Mouse (Mus musculus): Measurements from ENCODE around the gene Micu1. TPM values are rescaled to one million over a fixed set of nuclear protein-coding genes. Genes with fewer than 3 reads are reported as not detected.

The Micu1 gene
- polyA plus RNA-seq, 1 experiment from 2014 or later: 56.2 TPM

DNA sequence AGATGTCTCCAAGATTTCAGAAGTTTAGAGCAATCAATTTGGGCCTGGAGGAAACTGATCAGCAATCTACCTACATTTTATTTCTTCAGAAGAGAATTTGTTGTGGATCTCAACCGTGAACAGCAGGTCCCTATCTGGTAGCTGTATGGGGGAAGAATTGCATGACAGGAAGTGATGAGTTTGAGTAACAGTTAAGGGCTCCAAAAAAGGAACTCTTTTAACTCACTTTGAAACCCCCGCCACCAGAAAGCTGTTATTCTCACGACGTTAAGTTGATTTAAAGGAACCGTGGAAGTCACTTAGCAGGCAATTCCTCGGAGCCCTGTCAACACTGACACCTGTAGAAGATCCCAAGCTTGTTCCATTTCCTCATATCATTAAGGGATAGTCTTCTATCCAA lies 9.8 kb upstream of the Micu1 start:
- Histone ChIP-seq H3K4me3 (ENCODE audit: low read depth, low read length) (no peak overlapping the region), H3K9me3 (ENCODE audit: control insufficient read depth, low read length) (no peaks in the 10 kb centered on the region), H3K27me3 (ENCODE audit: control insufficient read depth, insufficient read depth, low read length) (no peaks in the 10 kb centered on the region), H3K36me3 (ENCODE audit: control insufficient read depth, insufficient read depth, low read length) (no peaks in the 10 kb centered on the region), H3K4me1 (replicated peaks; ENCODE audit: control insufficient read depth, insufficient read depth) (no peaks in the 10 kb centered on the region), H3K9ac (ENCODE audit: low read length) (no peak overlapping the region), H3K4me2 (replicated peaks; ENCODE audit: low read depth) (no peak overlapping the region), H3K27ac (replicated peaks) (no peak overlapping the region)
- WGBS: 54% methylated on average over 6 of the region's 6 CpGs
- TF ChIP-seq CTCF (IDR thresholded peaks at IDR 0.05; ENCODE audit: low read depth) (no peak), EP300 (optimal IDR thresholded peaks at IDR 0.05) (no peak)
- no peak for ATAC-seq (ENCODE audit: low FRiP score, low TSS enrichment)
- DNase-seq (ENCODE audit: low spot score): no peak

DNA sequence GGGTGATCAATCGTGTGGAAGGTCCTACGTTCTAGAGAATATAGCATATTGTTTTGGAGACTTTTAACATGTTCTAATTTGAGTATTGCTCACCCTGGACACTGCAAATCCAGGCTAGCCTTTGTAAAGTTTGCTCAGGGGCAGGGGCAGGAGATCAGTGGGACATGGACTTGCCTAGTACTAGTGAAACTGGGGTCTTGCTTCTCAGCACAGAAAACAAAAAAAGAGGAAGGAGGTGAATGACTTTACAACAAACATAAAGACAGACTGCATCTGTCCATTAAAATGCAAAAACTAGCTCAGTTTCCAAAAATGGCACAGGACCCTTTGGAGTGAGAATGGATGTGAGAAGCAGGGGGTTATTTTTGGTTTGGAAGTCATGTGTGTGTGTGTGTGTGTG lies 8.2 kb upstream of the Micu1 start:
- no peaks in the 10 kb centered on the region for H3K4me1 ChIP-seq (replicated peaks; ENCODE audit: control insufficient read depth, insufficient read depth)
- H3K4me2 ChIP-seq (replicated peaks; ENCODE audit: low read depth): no peak overlapping the region
- 87% methylated on average over 2 of the region's 2 CpGs for WGBS
- no peak overlapping the region for H3K4me3 ChIP-seq (ENCODE audit: low read depth, low read length)
- no peaks in the 10 kb centered on the region for H3K9me3 ChIP-seq (ENCODE audit: control insufficient read depth, low read length)
- H3K36me3 ChIP-seq (ENCODE audit: control insufficient read depth, insufficient read depth, low read length): no peaks in the 10 kb centered on the region
- no peak overlapping the region for H3K9ac ChIP-seq (ENCODE audit: low read length)
- H3K27ac ChIP-seq (replicated peaks): no peak overlapping the region
- no peaks in the 10 kb centered on the region for H3K27me3 ChIP-seq (ENCODE audit: control insufficient read depth, insufficient read depth, low read length)
- DNase-seq (ENCODE audit: low spot score): no peak
- no peak for ATAC-seq (ENCODE audit: low FRiP score, low TSS enrichment)
- no peak for TF ChIP-seq CTCF (IDR thresholded peaks at IDR 0.05; ENCODE audit: low read depth)
- TF ChIP-seq EP300 (optimal IDR thresholded peaks at IDR 0.05): no peak

DNA sequence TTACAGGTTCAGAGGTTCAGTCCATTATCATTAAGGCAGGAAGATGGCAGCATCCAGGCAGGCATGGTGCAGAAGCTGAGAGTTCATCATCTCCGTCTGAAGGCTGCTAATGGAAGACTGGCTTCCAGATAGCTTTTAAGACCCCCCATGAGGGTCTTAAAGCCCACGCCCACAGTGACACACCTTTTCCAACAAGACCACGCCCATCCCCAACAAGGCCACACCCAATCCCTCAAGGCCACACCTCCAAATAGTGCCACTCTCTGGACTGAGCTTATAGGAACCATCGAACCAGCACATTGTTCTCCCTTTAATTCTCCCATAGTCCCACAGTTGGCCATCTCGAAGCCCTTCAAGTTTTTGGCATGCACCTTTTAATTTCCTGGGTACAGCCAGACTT lies 2.8 kb upstream of the Micu1 start:
- no peak overlapping the region for H3K9ac ChIP-seq (ENCODE audit: low read length)
- no peaks in the 10 kb centered on the region for H3K36me3 ChIP-seq (ENCODE audit: control insufficient read depth, insufficient read depth, low read length)
- no peak overlapping the region for H3K4me2 ChIP-seq (replicated peaks; ENCODE audit: low read depth)
- no peak overlapping the region for H3K4me3 ChIP-seq (ENCODE audit: low read depth, low read length)
- no peak for ATAC-seq (ENCODE audit: low FRiP score, low TSS enrichment)
- no peak for DNase-seq (ENCODE audit: low spot score)
- TF ChIP-seq CTCF (IDR thresholded peaks at IDR 0.05; ENCODE audit: low read depth): no peak
- TF ChIP-seq EP300 (optimal IDR thresholded peaks at IDR 0.05): no peak
- no peaks in the 10 kb centered on the region for H3K4me1 ChIP-seq (replicated peaks; ENCODE audit: control insufficient read depth, insufficient read depth)
- H3K27ac ChIP-seq (replicated peaks): no peak overlapping the region
- no peaks in the 10 kb centered on the region for H3K9me3 ChIP-seq (ENCODE audit: control insufficient read depth, low read length)
- H3K27me3 ChIP-seq (ENCODE audit: control insufficient read depth, insufficient read depth, low read length): no peaks in the 10 kb centered on the region
- 84% methylated on average over 5 of the region's 5 CpGs for WGBS

DNA sequence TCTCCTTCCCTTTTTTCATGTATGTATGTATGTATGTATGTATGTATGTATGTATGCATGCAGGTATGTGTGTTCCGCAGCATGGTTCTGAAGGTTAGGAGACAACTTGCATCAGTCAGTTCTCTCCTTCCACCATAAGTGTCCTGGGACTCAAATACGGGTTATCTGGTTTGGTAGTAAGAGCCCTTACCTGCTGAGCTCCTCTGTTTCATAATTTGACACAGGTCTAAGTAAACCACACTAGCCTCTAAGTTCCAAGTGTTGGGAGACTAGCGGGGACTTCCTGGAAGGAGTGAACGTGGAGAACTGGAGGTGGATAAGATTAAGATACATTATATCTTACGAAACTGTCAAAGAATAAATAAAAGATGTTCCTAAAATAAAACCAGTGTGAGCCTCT lies 472 bp upstream of the Micu1 start:
- Histone ChIP-seq H3K27me3 (ENCODE audit: control insufficient read depth, insufficient read depth, low read length) (no peaks in the 10 kb centered on the region), H3K9ac (ENCODE audit: low read length) (no peak overlapping the region), H3K4me1 (replicated peaks; ENCODE audit: control insufficient read depth, insufficient read depth) (no peaks in the 10 kb centered on the region), H3K4me3 (ENCODE audit: low read depth, low read length) (no peak overlapping the region), H3K9me3 (ENCODE audit: control insufficient read depth, low read length) (no peaks in the 10 kb centered on the region), H3K36me3 (ENCODE audit: control insufficient read depth, insufficient read depth, low read length) (no peaks in the 10 kb centered on the region), H3K4me2 (replicated peaks; ENCODE audit: low read depth) (peak overlapping the region; percentile 73), H3K27ac (replicated peaks) (no peak overlapping the region)
- DNase-seq (ENCODE audit: low spot score) (no peak), ATAC-seq (ENCODE audit: low FRiP score, low TSS enrichment) (no peak)
- WGBS: 33% methylated on average over 5 of the region's 5 CpGs
- TF ChIP-seq EP300 (optimal IDR thresholded peaks at IDR 0.05): no peak
- TF ChIP-seq CTCF (IDR thresholded peaks at IDR 0.05; ENCODE audit: low read depth): no peak

DNA sequence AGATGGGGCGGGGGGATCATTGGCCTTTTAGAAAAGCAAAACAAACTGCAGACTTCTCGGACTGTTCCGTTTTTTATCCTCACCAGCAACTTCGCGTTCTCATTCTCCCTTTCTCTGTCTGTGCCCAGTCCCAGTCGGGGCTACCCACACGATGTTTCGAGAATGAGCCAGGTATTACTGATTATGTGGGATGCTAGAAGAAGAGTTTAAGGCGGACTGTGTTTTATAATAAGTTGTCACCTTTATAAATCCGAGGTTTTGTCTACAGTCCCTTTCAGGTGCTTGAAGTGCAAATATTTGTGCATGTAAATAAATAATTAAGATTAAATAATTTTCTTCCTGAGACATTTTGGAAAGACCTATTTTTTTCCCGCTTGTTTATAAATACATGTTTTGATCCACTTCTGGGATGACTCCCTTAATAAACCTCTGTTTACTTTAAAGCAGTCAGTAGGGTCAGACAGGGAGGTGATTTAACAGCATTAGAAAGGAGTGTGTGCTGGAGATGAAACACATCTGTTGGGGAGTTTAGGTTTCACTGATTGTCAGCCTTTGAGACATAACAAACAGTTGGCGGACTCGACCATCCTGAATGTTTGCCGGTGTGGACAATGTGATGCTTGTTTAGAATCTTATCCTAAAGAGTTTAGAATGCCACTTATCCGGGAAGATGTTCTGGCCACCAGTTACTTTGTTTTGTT lies 933 bp downstream of the Micu1 start:
- Histone ChIP-seq H3K4me3 (ENCODE audit: low read depth, low read length) (peak overlapping the region; percentile 55), H3K9me3 (ENCODE audit: control insufficient read depth, low read length) (no peaks in the 10 kb centered on the region), H3K36me3 (ENCODE audit: control insufficient read depth, insufficient read depth, low read length) (no peaks in the 10 kb centered on the region), H3K9ac (ENCODE audit: low read length) (peak overlapping the region; percentile 65), H3K4me2 (replicated peaks; ENCODE audit: low read depth) (peak overlapping the region; percentile 73), H3K27me3 (ENCODE audit: control insufficient read depth, insufficient read depth, low read length) (no peaks in the 10 kb centered on the region), H3K4me1 (replicated peaks; ENCODE audit: control insufficient read depth, insufficient read depth) (no peaks in the 10 kb centered on the region), H3K27ac (replicated peaks) (peak overlapping the region; percentile 67)
- TF ChIP-seq EP300 (optimal IDR thresholded peaks at IDR 0.05) (no peak), CTCF (IDR thresholded peaks at IDR 0.05; ENCODE audit: low read depth) (no peak)
- no peak for ATAC-seq (ENCODE audit: low FRiP score, low TSS enrichment)
- DNase-seq (ENCODE audit: low spot score): no peak
- 5% methylated on average over 15 of the region's 15 CpGs for WGBS

DNA sequence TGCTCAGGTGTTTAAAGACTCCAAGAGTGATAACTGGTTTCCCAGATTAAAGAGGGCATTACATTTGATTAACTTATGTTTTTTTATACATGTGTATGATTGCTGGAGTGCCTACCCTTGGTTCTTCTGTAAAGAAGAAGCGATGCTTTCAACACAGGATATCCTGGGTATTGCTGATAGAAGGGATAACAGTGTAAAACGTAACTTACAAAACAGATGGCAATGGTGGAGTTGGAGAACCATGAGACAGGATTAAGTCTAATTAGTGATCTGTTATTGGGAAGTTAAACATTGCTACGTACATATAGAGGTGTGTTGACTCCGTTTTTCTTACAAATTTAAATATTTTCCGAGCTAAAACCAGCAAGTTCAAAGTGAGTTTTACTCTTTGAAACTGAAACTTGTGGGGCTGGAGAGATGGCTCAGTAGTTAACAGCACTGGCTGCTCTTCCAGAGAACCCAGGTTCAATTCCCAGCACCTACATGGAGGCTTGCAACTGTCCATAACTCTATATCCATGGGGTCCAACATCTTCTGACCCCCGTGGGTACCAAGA lies 4.8 kb downstream of the Micu1 start:
- WGBS: 91% methylated on average over 6 of the region's 6 CpGs
- H3K27me3 ChIP-seq (ENCODE audit: control insufficient read depth, insufficient read depth, low read length): no peaks in the 10 kb centered on the region
- no peak overlapping the region for H3K4me3 ChIP-seq (ENCODE audit: low read depth, low read length)
- no peak overlapping the region for H3K27ac ChIP-seq (replicated peaks)
- TF ChIP-seq EP300 (optimal IDR thresholded peaks at IDR 0.05) (no peak), CTCF (IDR thresholded peaks at IDR 0.05; ENCODE audit: low read depth) (no peak)
- H3K4me2 ChIP-seq (replicated peaks; ENCODE audit: low read depth): no peak overlapping the region
- H3K36me3 ChIP-seq (ENCODE audit: control insufficient read depth, insufficient read depth, low read length): no peaks in the 10 kb centered on the region
- H3K9ac ChIP-seq (ENCODE audit: low read length): no peak overlapping the region
- DNase-seq (ENCODE audit: low spot score): no peak
- H3K9me3 ChIP-seq (ENCODE audit: control insufficient read depth, low read length): no peaks in the 10 kb centered on the region
- no peaks in the 10 kb centered on the region for H3K4me1 ChIP-seq (replicated peaks; ENCODE audit: control insufficient read depth, insufficient read depth)
- ATAC-seq (ENCODE audit: low FRiP score, low TSS enrichment): no peak

Data from stomach, postnatal 0 days (tissue).